Mouse (Mus musculus): ENCODE data around the gene Auh.

The Auh gene

DNA sequence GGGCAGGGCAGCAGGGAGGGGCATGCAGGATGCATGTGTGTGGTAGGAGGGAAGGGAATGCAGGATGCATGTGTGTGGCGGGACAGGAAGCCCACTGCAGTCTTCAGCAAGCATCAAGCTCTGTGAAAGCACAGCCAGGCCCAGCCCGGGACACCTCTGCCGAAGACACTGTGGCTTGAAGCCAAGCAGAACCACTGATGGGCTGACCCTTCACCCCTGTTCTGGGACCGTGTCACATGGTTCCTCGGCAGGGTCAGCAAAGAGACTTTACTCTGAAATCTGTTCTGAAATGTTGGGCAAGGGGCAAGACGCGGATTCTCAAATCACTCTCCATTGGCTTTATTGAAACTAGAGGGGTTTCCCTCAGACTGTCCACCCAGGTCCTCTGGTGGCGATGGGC lies 94.9 kb downstream of the Auh start:
- no peak for DNase-seq (ENCODE audit: low spot score in 2 of 2)

DNA sequence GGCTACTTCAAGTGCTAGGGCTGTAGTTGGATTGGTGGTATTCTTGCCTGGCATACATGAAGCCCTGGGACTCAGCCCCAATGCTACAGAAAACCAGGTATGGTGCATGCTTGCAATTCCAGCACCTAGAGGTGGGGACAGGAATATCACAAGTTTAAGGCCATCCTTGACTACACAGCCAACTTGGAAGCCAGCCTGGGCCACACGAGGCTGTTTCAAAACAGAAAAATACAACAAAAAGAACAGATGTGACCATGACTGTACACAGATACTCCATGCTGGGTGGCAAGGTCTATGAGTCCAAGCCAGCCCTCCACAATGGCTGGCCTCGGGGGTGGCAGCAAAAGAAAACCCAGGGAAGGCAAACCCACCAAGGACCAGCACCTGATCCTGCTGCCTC lies 95.7 kb downstream of the Auh start:
- DNase-seq (ENCODE audit: low spot score in 2 of 2) = no peak

DNA sequence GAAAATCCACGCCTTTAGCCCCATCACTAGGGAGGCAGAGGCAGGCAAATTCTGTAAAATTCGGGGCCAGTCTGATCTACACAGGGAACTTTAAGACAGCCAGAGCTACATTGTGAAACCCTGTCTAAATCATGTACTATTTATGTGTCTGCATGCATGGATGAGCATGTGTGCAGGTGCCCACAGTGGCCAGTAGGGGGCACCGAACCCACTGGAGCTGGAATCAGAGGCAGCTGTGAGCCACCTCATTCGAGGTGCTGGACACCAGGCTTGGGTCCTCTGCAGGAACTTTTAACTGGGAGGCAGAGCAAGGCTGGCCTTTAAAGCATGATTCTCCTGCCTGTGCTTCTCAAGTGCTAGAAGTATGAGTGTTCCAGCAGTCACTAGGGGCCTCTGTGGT lies 96.3 kb downstream of the Auh start:
- no peak for DNase-seq (ENCODE audit: low spot score in 2 of 2)

DNA sequence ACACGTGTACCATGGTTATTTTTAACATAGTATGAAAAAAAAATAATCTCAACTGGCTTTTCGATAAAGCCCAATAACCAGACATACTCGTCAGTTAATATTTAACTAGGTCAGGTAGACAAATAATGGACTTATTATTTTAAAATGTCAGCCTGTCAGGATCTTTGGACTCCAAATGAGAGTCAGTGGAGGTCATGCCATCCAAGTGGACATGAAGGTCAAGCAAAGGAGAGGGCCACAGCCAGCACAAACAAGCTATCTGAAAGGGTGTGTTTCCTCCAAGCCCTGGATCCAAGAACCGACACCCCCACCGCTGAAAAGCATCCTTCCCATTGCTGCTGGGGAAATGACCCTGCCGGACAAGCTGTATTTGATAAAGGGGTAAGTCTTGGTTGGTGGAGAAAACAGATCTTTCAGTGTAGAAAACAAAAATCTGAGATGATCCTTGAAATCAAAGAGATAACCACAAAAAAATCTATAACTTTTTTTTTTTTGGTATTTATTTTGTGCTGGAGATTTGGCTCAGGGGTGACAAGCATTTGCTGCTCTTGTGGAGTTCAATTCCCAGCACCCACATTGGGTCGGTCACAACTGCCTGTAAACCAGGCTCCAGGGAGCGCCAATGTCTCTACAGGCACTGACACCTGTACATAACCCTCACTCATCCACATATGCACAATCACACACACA lies 96.9 kb downstream of the Auh start:
- no peak for DNase-seq (ENCODE audit: low spot score in 2 of 2)

DNA sequence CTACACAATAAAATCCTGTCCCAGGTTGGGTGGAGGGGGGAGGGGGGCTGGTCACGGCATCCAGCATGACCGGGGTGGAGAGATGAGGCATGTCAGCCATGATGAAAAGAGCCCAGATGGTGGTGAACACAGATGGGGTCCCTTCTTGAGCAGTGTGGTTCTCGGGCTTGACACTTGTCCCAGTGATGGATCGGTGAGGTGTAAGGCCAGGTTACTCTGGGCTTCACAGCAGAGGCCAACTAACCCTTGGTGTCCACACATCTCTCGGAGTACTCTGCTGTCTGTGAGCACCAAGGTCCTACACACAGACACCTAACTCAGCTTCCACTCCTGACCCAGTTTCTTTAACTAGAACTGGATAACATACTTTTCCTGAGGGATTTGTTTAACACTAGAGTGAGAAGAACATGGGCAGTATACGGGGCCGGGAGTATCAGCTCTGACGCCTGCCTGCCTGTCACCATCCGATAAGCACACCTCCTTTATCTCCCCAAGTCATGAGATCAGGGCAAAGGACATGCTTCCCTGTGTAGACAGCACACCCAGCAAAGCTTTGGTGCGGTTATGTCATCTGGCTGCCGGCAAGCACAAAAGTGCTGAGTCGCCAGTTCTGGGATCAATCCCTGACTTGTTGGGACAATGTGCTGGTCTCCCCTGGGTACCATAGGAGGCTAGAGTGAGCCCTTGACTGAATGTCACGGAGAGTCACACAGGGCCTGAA lies 98.3 kb downstream of the Auh start:
- no peak for DNase-seq (ENCODE audit: low spot score in 2 of 2)

DNA sequence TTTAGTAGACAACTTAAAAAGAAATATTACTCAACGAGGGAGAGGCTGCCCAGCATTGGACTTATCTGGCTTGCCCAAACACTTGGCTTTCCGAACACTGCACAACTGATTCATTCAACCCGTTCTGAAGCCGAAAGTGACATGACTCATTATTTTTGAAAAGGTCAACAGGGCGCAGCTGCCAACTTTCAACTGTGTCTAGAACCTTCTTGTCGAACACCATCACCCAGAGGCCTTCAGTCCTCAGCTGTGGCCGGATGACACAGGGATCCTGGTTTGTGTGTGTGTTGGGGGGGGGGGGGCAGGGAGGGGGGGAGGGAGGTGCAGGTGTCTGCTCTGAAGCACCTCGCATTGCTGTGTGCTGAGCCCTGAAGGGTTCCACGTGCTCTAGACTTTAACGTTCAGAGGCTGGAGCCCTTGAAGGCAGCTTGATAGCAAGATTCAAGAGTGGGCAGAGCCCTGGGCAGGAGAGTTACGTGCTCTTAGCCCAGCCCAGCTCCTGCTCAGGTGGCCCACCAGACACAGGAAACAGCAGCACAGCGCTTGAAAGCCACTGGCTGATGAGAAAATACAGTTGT lies 100.4 kb downstream of the Auh start:
- DNase-seq (ENCODE audit: low spot score in 2 of 2) = no peak

DNA sequence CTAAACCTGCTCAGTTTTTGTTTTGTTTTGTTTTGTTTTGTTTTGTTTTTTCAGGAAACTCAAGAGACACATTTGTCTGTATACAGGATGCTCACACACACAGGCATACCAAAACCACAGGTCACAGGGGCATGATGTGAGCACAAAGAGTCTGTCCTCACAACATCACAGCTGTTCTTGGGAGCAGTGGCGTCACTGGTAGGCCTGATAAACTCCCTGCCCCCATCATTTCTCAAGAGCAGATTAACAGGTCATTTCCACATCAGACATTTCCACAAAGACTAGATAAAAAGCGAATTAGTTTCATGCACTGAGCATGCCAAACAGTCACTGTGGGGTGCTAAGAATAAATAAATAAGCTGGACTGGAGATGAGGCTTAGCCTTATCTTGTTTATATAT lies 101.3 kb downstream of the Auh start:
- no peak for DNase-seq (ENCODE audit: low spot score in 2 of 2)

DNA sequence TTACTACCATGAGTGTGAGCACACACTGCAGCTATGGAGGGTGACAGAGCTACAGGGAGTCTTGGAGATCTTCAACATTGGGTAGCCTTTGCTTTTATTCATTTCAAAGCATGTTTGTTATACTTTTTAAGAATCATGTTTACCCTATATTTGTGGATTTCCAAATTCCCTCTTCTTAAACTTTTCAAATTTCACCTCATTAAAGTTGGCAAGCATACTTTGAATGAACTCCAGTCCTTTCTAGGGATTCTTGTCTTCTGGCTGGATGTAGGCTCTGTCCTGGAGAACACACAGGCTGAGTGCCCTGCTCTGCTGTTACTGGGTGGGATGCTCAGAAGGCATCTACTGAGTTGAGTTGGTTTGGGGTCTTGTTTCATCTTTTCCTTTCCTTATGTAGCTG lies 102.8 kb downstream of the Auh start:
- DNase-seq (ENCODE audit: low spot score in 2 of 2) = no peak

DNA sequence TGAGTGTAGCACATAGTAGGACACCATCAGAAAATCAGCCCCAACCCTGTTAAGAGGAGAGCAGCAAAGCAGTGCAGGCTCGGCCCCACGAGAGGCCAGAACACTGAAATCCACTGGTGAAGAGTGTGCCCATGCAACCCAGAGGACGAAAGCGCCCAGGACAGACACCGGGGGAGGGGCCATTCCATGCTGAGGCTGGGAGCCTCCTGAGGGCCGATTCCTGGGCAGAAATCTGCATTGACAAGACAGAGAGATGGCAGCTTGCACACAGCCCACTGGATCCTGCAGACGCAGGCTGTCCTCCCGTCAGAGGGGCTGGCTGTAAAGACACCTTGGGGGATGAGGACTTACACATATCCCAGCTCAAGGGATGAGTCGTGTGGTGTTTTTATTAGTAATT lies 104.7 kb downstream of the Auh start:
- no peak for DNase-seq (ENCODE audit: low spot score in 2 of 2)

DNA sequence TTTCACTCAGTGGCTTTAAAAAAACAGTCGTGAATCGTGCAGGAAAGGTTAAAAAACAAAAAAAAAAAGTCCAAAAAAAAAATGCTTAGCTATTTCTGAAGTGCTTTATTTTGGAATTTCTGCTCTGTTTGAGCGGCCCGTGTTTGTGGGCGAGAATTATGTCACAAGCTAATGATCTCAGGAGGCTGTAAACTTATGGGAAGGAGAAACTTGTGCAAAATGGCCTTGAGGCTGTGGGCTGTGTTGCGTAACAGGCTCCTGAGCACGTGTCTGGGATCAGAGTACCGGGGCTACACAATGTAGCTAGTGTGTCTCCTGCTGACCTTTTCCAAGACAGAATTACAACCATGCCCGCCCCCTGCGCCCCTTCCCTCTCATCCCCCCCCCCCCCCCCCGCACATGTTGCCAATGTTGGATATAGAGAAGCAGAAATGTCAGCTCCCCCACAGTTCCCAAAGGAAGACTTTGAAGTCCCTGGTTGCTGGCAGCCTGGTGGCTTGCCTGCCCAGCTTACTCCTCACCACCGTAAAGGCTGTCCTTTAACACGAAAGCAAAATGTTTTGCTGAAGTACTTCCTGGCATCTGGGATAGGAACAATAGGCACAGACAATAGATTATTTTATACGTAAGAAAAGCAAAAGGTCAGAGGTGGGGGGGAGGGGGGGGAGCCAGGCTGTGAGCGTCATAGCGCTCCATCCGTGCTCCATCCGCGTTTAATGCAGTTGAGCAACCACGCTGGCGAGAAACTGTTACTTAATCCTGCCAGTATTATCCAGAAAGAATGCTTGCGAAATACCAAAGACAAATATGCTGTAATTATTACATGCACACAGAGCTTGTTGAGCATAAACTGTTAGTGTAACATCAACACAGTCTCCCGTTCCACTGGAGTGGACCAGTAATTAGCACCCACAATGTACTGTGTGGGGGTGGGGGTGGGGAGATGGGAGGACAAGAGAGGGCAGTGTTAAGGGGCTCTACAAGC lies 107.0 kb downstream of the Auh start:
- no peak for DNase-seq (ENCODE audit: low spot score in 2 of 2)

DNA sequence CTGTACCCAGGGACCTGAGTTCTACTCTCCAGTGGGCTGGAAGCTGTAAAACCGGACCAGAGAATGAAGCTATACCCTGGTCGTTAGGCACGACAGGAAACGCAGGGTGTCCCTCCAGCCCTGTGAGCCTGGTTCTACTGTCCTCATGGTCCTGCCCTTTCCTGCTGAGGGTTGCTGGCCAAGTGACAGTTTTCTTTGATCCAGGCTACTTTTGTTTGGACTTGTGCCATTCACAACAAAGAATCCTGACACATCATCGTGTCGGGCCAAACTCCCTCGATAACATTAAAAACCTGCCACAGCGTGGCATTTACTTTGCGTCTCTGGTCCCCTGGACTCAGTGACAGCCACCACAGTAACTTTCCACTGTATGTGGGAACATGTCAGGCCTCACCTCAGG lies 107.9 kb downstream of the Auh start:
- DNase-seq (ENCODE audit: low spot score in 2 of 2) = no peak

DNA sequence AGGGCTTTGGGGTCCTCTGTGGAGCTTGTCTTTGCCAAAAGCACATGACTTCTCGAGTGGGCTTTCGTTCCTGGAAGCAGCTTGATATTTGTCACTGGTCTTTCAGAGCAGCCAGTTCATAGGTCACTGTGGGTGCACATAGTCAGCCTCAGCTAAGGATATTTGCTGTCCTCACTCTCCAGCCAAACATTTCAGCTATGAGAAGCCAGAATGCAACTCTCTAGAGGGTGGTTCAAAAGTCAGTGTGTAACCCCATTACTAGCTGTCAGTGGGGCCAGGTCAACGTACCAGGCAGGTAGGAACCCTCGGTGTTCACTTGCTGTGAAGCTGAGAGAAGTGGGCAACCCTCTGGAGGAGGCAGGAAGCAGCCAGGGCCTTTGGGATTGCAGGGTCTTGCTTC lies 109.6 kb downstream of the Auh start:
- DNase-seq (ENCODE audit: low spot score in 2 of 2) = no peak

DNA sequence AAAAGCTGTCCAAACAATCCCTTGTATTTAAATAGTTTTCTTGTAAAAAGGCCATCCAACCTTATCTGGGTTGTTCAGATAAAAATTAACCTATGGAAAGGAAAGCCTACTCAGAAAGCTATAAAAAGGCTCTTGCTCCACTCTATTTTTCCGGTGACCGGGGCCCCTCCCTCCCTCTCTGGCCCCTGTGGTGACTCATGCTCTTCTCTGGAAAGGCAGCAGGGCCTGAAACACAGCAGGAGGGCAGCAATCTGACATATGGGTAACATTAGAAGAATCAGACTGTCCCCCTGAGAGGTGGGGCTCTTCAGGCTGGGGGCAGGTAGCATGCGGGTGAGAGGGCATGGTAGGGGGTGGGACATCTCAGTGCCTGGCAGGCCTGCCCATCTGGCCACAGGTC lies 110.7 kb downstream of the Auh start:
- DNase-seq (ENCODE audit: low spot score in 2 of 2) = no peak

DNA sequence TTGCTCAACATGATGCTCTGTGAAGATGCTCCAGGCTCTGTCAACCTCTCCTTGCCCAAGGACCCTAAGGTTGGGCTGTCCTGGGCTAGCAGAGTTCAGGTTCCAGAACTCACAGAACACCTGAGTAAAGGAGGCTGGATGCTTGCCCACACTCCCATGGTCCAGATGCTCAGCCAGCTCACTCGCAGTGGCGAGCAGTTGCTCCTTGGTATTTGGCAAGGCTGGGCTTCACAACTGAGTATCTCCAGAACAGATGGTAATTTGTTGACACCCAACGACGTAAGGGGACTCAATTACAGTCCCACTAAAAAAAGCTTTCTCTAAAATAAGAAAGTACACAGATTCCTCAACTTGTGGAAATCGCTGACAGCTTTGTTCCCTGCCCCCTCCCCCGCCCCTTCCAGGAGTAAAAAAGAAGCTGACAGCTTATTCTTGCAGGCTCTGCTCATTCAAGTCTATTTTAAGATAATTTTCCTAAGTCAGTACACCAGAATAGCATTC lies 111.4 kb downstream of the Auh start:
- peak; percentile 71 to 79 for DNase-seq (ENCODE audit: low spot score in 2 of 2)

DNA sequence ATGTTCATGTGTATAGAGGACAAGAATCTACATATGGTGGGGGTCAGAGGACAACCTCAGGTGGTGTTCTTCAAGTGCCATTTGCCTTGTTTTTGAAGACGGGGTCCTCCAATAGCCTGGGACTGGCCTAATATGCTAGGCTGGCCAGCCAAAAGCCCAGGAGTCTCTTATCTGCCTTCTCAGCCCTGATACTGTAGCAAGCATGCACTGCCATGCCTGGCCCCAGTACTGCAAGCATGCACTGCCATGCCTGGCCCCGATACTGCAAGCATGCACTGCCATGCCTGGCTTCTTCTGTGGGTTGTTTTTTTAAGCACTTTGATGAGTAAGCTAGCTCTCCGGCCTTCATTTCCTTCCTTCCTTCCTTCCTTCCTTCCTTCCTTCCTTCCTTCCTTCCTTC lies 115.7 kb downstream of the Auh start:
- DNase-seq (ENCODE audit: low spot score in 2 of 2) = no peak

DNA sequence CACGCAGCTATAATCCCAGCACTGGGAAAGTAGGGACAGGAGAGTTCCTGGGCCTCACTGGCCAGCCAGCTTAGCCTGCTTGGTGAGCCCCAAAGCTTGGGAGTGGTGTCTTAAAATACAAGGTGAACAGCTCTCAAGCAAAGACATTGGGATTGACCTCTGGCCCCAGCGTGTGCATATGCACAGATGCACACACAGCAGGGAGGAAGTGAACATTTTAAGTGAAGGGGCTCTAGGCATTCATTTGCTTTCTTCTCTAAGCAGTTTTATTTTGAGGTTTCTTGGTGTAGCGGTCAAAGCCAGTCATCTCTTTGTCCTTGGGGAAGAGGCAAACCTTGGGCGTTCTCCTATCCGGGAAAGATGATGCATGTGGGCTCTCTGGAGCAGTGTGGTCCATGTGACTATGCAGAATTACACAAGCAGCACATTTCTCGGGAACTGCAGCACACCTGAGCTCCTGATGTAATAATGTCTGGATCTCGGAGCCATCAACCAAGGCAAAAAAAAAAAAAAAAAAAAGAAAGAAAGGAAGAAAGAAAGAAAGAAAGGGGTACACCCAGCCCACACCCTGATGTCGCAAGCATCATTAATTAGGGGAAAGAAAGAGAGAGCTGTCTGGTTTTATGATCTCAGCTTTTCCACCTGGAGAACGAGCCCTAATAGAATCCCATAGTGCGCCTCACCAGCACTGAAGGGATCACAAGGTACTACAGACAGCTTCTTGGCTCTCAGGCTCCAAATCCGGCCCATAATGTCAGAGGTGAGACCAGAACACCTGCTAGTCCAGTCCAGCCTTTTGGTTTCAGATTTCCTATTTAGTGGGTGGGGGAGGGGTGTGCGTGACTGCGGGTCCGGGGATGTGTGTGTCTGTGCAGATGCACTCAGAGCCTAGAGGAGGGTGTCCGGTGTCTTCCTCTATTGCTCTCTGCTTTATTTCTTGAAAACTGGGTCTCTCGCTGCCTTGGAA lies 116.6 kb downstream of the Auh start:
- no peak for DNase-seq (ENCODE audit: low spot score in 2 of 2)

DNA sequence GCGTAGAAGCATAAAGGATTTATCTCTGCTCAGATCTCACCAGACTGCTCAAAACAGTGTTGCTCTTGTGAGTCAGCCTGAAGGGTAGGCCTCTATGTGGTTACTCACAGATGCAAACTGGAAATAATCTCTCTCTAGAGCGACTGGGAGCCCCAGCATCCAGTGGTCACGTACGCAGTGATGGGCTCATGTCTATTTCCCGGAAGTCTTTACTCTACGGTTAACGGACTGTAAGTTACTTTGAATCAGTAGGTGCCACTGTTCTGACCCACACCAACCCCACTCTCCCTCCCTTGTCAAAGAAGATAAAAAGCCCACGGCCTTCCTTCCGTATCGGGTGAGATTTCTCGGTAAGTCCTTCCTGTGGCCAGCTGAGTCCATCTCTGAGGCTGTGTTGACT lies 121.8 kb downstream of the Auh start:
- DNase-seq (ENCODE audit: low spot score in 2 of 2) = no peak

DNA sequence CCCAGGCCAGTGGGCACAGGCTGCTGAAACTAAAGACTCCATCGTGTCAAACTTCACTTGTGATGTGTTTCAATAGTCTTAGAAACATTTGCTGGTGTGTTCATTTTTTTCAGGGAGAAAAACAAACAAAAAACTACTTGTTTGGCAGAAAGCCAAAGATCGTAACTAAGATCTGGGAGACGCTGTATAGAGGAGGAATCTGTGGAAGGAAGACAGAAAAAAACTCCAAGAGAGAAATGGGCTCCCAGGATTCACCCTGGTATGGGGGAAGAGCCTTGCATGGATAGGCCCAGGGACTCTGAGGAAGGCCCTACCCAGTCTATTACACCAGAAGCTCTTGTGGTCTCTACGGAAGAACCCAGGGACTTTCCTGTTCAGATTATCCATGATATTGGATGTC lies 123.5 kb downstream of the Auh start:
- DNase-seq (ENCODE audit: low spot score in 2 of 2) = no peak

DNA sequence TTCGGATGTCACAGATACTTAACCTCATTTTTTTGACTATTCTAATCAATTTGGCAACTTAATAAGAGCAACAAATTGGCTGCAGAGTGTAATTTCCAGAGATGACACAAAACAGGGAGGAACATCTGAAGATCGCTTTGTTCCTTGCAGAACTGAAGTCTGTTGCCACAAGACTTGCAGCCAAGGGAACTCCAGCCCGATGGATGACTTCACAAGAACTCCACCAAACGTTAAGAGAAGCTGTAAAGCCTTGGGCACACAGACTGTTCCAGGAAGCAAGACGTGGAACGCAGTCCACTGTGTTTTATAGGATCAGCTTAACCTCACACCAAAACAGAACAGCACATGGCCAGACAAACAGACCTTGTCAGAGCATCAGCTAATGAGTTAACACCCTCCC lies 123.9 kb downstream of the Auh start:
- DNase-seq (ENCODE audit: low spot score in 2 of 2) = no peak

DNA sequence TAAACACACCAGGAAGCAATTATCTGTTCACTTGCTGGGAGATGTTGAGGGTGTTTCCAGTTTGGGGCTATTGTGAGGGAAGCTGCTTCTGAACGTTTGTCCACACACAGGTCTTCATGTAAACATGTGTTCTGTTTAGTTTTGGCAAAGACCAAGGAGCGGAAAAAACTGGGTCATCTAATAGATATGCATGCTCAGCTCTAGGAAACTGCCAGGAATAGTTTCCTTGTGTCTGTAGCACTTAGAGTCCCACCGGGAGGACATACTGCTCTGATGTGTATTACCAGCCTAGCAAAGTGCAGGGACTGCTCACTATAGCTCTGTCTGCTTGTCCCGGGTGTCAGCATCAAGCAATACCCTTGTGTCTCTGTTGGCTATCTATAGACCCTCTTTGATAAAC lies 127.0 kb downstream of the Auh start:
- no peak for DNase-seq (ENCODE audit: low spot score in 2 of 2)

Measured in right cerebral cortex, postnatal 36 days (tissue).